Mouse (Mus musculus): Measurements from ENCODE around the gene Fut8. TPM values are rescaled to one million over a fixed set of nuclear protein-coding genes. Genes with fewer than 3 reads are reported as not detected.

Fut8 gene
- polyA plus RNA-seq, 1 experiment from 2014 or later = 24.6 TPM

GRCm38 (mm10) chr12:77296119-77296518 lies 58.2 kb downstream of the Fut8 start:
- no peak overlapping the region for H3K27ac ChIP-seq (replicated peaks)
- no peaks in the 10 kb centered on the region for H3K27me3 ChIP-seq (replicated peaks; ENCODE audit: low read depth, poor library complexity, severe bottlenecking)
- no peaks in the 10 kb centered on the region for H3K36me3 ChIP-seq (replicated peaks)
- no peak overlapping the region for H3K4me3 ChIP-seq
- H3K9me3 ChIP-seq = no peaks in the 10 kb centered on the region
- 80% methylated on average over 1 of the region's 1 CpGs for WGBS
- no peak for DNase-seq (ENCODE audit: low spot score)
- no peaks in the 10 kb centered on the region for H3K4me1 ChIP-seq

- H3K27ac ChIP-seq (replicated peaks) = no peak overlapping the region
- no peaks in the 10 kb centered on the region for H3K27me3 ChIP-seq (replicated peaks; ENCODE audit: low read depth, poor library complexity, severe bottlenecking)
- H3K36me3 ChIP-seq (replicated peaks) = no peaks in the 10 kb centered on the region
- 82% methylated on average over 4 of the region's 4 CpGs for WGBS
- no peak overlapping the region for H3K4me3 ChIP-seq
- H3K9me3 ChIP-seq = no peaks in the 10 kb centered on the region
- H3K4me1 ChIP-seq = no peaks in the 10 kb centered on the region
- DNase-seq (ENCODE audit: low spot score) = no peak
Observed at GRCm38 (mm10) chr12:77297114-77297513, 59.2 kb downstream of the Fut8 start.

- Histone ChIP-seq H3K4me3 (no peak overlapping the region), H3K27ac (replicated peaks) (no peak overlapping the region), H3K4me1 (peaks cover under 1% of the 10 kb centered on the region; the same call in 1 of the 2 replicates), H3K36me3 (replicated peaks) (no peaks in the 10 kb centered on the region), H3K27me3 (replicated peaks; ENCODE audit: low read depth, poor library complexity, severe bottlenecking) (no peaks in the 10 kb centered on the region), H3K9me3 (no peaks in the 10 kb centered on the region)
- WGBS = 84% methylated on average over 2 of the region's 2 CpGs
- DNase-seq (ENCODE audit: low spot score) = no peak
Observed at GRCm38 (mm10) chr12:77297858-77298257, 59.9 kb downstream of the Fut8 start.

- H3K9me3 ChIP-seq = no peaks in the 10 kb centered on the region
- WGBS = 97% methylated on average over 1 of the region's 1 CpGs
- no peaks in the 10 kb centered on the region for H3K27me3 ChIP-seq (replicated peaks; ENCODE audit: low read depth, poor library complexity, severe bottlenecking)
- H3K4me1 ChIP-seq = peaks cover 5% of the 10 kb centered on the region
- no peak for DNase-seq (ENCODE audit: low spot score)
- no peaks in the 10 kb centered on the region for H3K36me3 ChIP-seq (replicated peaks)
- H3K27ac ChIP-seq (replicated peaks) = no peak overlapping the region
- H3K4me3 ChIP-seq = no peak overlapping the region
Observed at GRCm38 (mm10) chr12:77302011-77302410, 64.1 kb downstream of the Fut8 start.

GRCm38 (mm10) chr12:77303367-77303766 lies 65.4 kb downstream of the Fut8 start:
- Histone ChIP-seq H3K36me3 (replicated peaks) (no peaks in the 10 kb centered on the region), H3K9me3 (no peaks in the 10 kb centered on the region), H3K4me3 (no peak overlapping the region), H3K27ac (replicated peaks) (no peak overlapping the region), H3K27me3 (replicated peaks; ENCODE audit: low read depth, poor library complexity, severe bottlenecking) (no peaks in the 10 kb centered on the region), H3K4me1 (peaks cover 5% of the 10 kb centered on the region)
- no peak for DNase-seq (ENCODE audit: low spot score)

GRCm38 (mm10) chr12:77305502-77305901 lies 67.6 kb downstream of the Fut8 start:
- Histone ChIP-seq H3K4me3 (no peak overlapping the region), H3K4me1 (peaks cover 5% of the 10 kb centered on the region), H3K36me3 (replicated peaks) (no peaks in the 10 kb centered on the region), H3K27ac (replicated peaks) (no peak overlapping the region), H3K9me3 (no peaks in the 10 kb centered on the region), H3K27me3 (replicated peaks; ENCODE audit: low read depth, poor library complexity, severe bottlenecking) (no peaks in the 10 kb centered on the region)
- DNase-seq (ENCODE audit: low spot score) = no peak
- WGBS = 92% methylated on average over 3 of the region's 3 CpGs

- Histone ChIP-seq H3K27me3 (replicated peaks; ENCODE audit: low read depth, poor library complexity, severe bottlenecking) (no peaks in the 10 kb centered on the region), H3K9me3 (no peaks in the 10 kb centered on the region), H3K4me3 (no peak overlapping the region), H3K36me3 (replicated peaks) (no peaks in the 10 kb centered on the region), H3K27ac (replicated peaks) (no peak overlapping the region), H3K4me1 (peaks cover 5% of the 10 kb centered on the region)
- DNase-seq (ENCODE audit: low spot score) = no peak
- 83% methylated on average over 3 of the region's 3 CpGs for WGBS
Observed at GRCm38 (mm10) chr12:77306759-77307314, 68.9 kb downstream of the Fut8 start.

- no peak for DNase-seq (ENCODE audit: low spot score)
- Histone ChIP-seq H3K4me3 (no peak overlapping the region), H3K4me1 (no peaks in the 10 kb centered on the region), H3K27me3 (replicated peaks; ENCODE audit: low read depth, poor library complexity, severe bottlenecking) (no peaks in the 10 kb centered on the region), H3K27ac (replicated peaks) (no peak overlapping the region), H3K36me3 (replicated peaks) (no peaks in the 10 kb centered on the region), H3K9me3 (no peaks in the 10 kb centered on the region)
Observed at GRCm38 (mm10) chr12:77309507-77309906, 71.6 kb downstream of the Fut8 start.

- DNase-seq (ENCODE audit: low spot score) = no peak
- no peaks in the 10 kb centered on the region for H3K36me3 ChIP-seq (replicated peaks)
- no peaks in the 10 kb centered on the region for H3K4me1 ChIP-seq
- no peak overlapping the region for H3K4me3 ChIP-seq
- no peaks in the 10 kb centered on the region for H3K27me3 ChIP-seq (replicated peaks; ENCODE audit: low read depth, poor library complexity, severe bottlenecking)
- no peaks in the 10 kb centered on the region for H3K9me3 ChIP-seq
- H3K27ac ChIP-seq (replicated peaks) = no peak overlapping the region
Observed at GRCm38 (mm10) chr12:77313502-77313901, 75.6 kb downstream of the Fut8 start.

GRCm38 (mm10) chr12:77324142-77324541 lies 86.2 kb downstream of the Fut8 start:
- WGBS = 67% methylated on average over 3 of the region's 3 CpGs

GRCm38 (mm10) chr12:77346521-77346920 lies 108.6 kb downstream of the Fut8 start:
- WGBS = 88% methylated on average over 1 of the region's 1 CpGs
- Histone ChIP-seq H3K9me3 (no peaks in the 10 kb centered on the region), H3K27ac (replicated peaks) (no peak overlapping the region), H3K27me3 (replicated peaks; ENCODE audit: low read depth, poor library complexity, severe bottlenecking) (no peaks in the 10 kb centered on the region), H3K36me3 (replicated peaks) (no peaks in the 10 kb centered on the region), H3K4me3 (no peak overlapping the region), H3K4me1 (no peaks in the 10 kb centered on the region)
- no peak for DNase-seq (ENCODE audit: low spot score)

More at GRCm38 (mm10) chr12:77324142-77324541, 86.2 kb downstream of the Fut8 start:
- H3K27me3 ChIP-seq (replicated peaks; ENCODE audit: low read depth, poor library complexity, severe bottlenecking) = no peaks in the 10 kb centered on the region
- H3K4me1 ChIP-seq = 0 out of 2 replicates have a peak, but pooled peaks cover 7% of the 10 kb centered on the region
- H3K36me3 ChIP-seq (replicated peaks) = no peaks in the 10 kb centered on the region
- no peak overlapping the region for H3K27ac ChIP-seq (replicated peaks)
- no peaks in the 10 kb centered on the region for H3K9me3 ChIP-seq
- DNase-seq (ENCODE audit: low spot score) = no peak
- no peak overlapping the region for H3K4me3 ChIP-seq

- no peak for DNase-seq (ENCODE audit: low spot score)
- Histone ChIP-seq H3K27ac (replicated peaks) (no peak overlapping the region), H3K4me3 (no peak overlapping the region), H3K4me1 (no peaks in the 10 kb centered on the region), H3K27me3 (replicated peaks; ENCODE audit: low read depth, poor library complexity, severe bottlenecking) (no peaks in the 10 kb centered on the region), H3K9me3 (no peaks in the 10 kb centered on the region), H3K36me3 (replicated peaks) (no peaks in the 10 kb centered on the region)
Observed at GRCm38 (mm10) chr12:77349543-77349942, 111.6 kb downstream of the Fut8 start.

- H3K36me3 ChIP-seq (replicated peaks) = no peaks in the 10 kb centered on the region
- DNase-seq (ENCODE audit: low spot score) = no peak
- no peaks in the 10 kb centered on the region for H3K9me3 ChIP-seq
- H3K4me3 ChIP-seq = no peak overlapping the region
- no peak overlapping the region for H3K27ac ChIP-seq (replicated peaks)
- H3K4me1 ChIP-seq = no peaks in the 10 kb centered on the region
- no peaks in the 10 kb centered on the region for H3K27me3 ChIP-seq (replicated peaks; ENCODE audit: low read depth, poor library complexity, severe bottlenecking)
- 92% methylated on average over 1 of the region's 1 CpGs for WGBS
Observed at GRCm38 (mm10) chr12:77415720-77416119, 177.8 kb downstream of the Fut8 start.

Data from embryonic facial prominence, embryonic 10.5 days (tissue).